Mouse (Mus musculus): Measurements from ENCODE around the gene Tnip1. TPM values are rescaled to one million over a fixed set of nuclear protein-coding genes. Genes with fewer than 3 reads are reported as not detected.
"Not testable (repeated sequence)": the region's sequence is repeated elsewhere in the genome, so short reads cannot be mapped to it uniquely, and the experiment has no call there.

Gene Tnip1
- total RNA-seq, 2 experiments from 2014 or later: 27.6 to 31.9 TPM

GRCm38 (mm10) chr11:54972049-54972723 is 9.5 kb upstream of the Tnip1 start:
- DNase-seq: no peak

GRCm38 (mm10) chr11:54971365-54972048 is 8.8 kb upstream of the Tnip1 start:
- no peak for DNase-seq

GRCm38 (mm10) chr11:54965234-54965633 is 2.5 kb upstream of the Tnip1 start:
- DNase-seq: no peak

GRCm38 (mm10) chr11:54961921-54962320 is 796 bp downstream of the Tnip1 start:
- no peak for DNase-seq

GRCm38 (mm10) chr11:54961164-54961850 is 1.4 kb downstream of the Tnip1 start:
- DNase-seq: no peak

GRCm38 (mm10) chr11:54960251-54960650 is 2.5 kb downstream of the Tnip1 start:
- DNase-seq: no peak

GRCm38 (mm10) chr11:54958571-54959073 is 4.1 kb downstream of the Tnip1 start:
- no peak for DNase-seq

- not testable (repeated sequence) for DNase-seq
Measured at GRCm38 (mm10) chr11:54957708-54958107, 5.0 kb downstream of the Tnip1 start.

- DNase-seq: no peak
Measured at GRCm38 (mm10) chr11:54956912-54957311, 5.8 kb downstream of the Tnip1 start.

- peak; percentile 98 for DNase-seq
Measured at GRCm38 (mm10) chr11:54955735-54956480, 6.8 kb downstream of the Tnip1 start.

- DNase-seq: not testable (repeated sequence)
Measured at GRCm38 (mm10) chr11:54955400-54955734, 7.3 kb downstream of the Tnip1 start.

GRCm38 (mm10) chr11:54954716-54955115 is 8.0 kb downstream of the Tnip1 start:
- DNase-seq: no peak

- no peak for DNase-seq
Measured at GRCm38 (mm10) chr11:54953993-54954446, 8.7 kb downstream of the Tnip1 start.

GRCm38 (mm10) chr11:54952651-54953050 is 10.1 kb downstream of the Tnip1 start:
- no peak for DNase-seq

- no peak for DNase-seq
Measured at GRCm38 (mm10) chr11:54950684-54951083, 12.0 kb downstream of the Tnip1 start.

GRCm38 (mm10) chr11:54949717-54950116 is 13.0 kb downstream of the Tnip1 start:
- DNase-seq: no peak

- DNase-seq: no peak
Measured at GRCm38 (mm10) chr11:54944702-54945101, 18.0 kb downstream of the Tnip1 start.

- no peak for DNase-seq
Measured at GRCm38 (mm10) chr11:54940056-54940455, 22.7 kb downstream of the Tnip1 start.

- no peak for DNase-seq
Measured at GRCm38 (mm10) chr11:54939501-54939900, 23.2 kb downstream of the Tnip1 start.

GRCm38 (mm10) chr11:54936771-54937140 is 26.0 kb downstream of the Tnip1 start:
- DNase-seq: no peak

GRCm38 (mm10) chr11:54936035-54936770 is 26.5 kb downstream of the Tnip1 start:
- DNase-seq: no peak

GRCm38 (mm10) chr11:54934198-54934597 is 28.5 kb downstream of the Tnip1 start:
- DNase-seq: no peak
